Mouse (Mus musculus) bone marrow, adult 2 months (tissue): ENCODE results near the gene Camta2. TPM values are rescaled to one million over a fixed set of nuclear protein-coding genes. Genes with fewer than 3 reads are reported as not detected.

Source experiments
- H3K27ac ChIP-seq: fragments of 200-500 bp; 2 replicates; pipeline ENCODE4 v1.5.1; 2012; ENCODE audit warnings: low read depth, mild to moderate bottlenecking, control low read depth, inconsistent platforms, low read length; ENCODE audit not compliant: control insufficient read depth, poor library complexity, insufficient read depth
- H3K4me1 ChIP-seq: fragments of 200-500 bp; 2 replicates; pipeline ENCODE4 v1.6.1; 2011; ENCODE audit warnings: low read length; ENCODE audit not compliant: control insufficient read depth, insufficient read depth
- H3K4me3 ChIP-seq: fragments of 200-500 bp; replicated peaks from 2 replicates; pipeline ENCODE3; 2011; ENCODE audit warnings: mild to moderate bottlenecking, low read depth, low read length, control low read depth; ENCODE audit not compliant: control insufficient read depth
- CTCF ChIP-seq: fragments of 200-500 bp; IDR thresholded peaks from 2 replicates; pipeline ENCODE4 v1.5.1; 2011; ENCODE audit warnings: low read length, control low read depth; ENCODE audit not compliant: control insufficient read depth, insufficient read depth
- POLR2A ChIP-seq: fragments of 200-500 bp; IDR thresholded peaks from 2 replicates; pipeline ENCODE4 v1.6.1; 2011; ENCODE audit warnings: low read depth, mild to moderate bottlenecking, control low read depth, low read length, borderline replicate concordance; ENCODE audit not compliant: control insufficient read depth
- WGBS: fragments of 180-500 bp; shearing (Covaris S2); methylation state at CpG from one replicate; pipeline ENCODE4 v1.1.7; 2018; 5-methylcytosine and 5-hydroxymethylcytosine counted together
- polyA plus RNA-seq: library from polyadenylated mRNA; stranded (reverse); fragments of >200 nt; gene quantifications from 2 replicates; pipeline ENCODE4 v1.2.4, GENCODE M21; 2011; ENCODE audit warnings: low replicate concordance; ENCODE audit not compliant: missing spikeins, insufficient read depth, insufficient read length

Camta2 gene
- polyA plus RNA-seq, 1 experiment = 24.0 TPM

DNA sequence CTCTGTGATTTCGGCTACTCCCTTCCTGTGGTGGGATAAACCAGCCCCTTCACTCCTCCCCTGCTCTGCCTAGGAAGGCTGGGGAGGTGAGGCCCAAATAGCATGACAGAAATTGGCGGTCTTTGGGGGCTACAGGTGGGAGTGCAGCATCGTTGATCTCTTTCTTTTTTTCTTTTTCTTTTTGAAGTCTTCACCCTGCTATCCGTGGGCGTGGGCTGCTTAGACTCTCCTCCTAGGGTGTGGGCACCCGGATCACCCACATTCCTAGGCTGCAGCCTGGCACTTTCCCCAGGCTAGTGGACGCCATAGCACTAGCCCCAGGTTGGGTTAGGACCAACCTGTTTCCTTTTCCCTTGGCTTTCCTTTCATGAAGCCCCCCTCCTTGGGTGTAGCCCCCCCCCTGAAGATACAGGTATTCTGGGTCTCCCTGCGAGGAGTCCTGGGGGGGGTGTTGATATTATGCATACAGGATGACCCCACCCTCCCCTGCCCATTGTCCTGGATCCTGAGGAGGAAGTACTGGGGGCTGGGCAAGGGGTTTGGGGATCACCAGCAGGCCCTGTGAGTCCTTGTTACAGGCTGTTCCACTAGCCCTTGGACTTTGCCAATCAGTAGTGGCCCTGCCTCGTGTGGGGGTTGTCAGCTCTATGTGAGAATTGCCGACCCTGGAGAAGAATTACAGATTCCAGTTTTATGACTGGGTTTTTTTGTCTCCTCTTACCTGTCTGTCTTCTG lies 13.5 kb upstream of the Camta2 start:
- peak overlapping the region; percentile 75 for H3K4me3 ChIP-seq
- WGBS = 52% methylated on average over 10 of the region's 10 CpGs
- no peaks in the 10 kb centered on the region; the same call in 1 of the 2 replicates for H3K4me1 ChIP-seq
- H3K27ac ChIP-seq = no peak overlapping the region
- TF ChIP-seq POLR2A (no peak), CTCF (no peak)

GRCm38 (mm10) chr11:70700613-70701012 lies 12.7 kb upstream of the Camta2 start:
- under 1% methylated on average over 34 of the region's 34 CpGs for WGBS
- TF ChIP-seq CTCF (no peak), POLR2A (no peak)

DNA sequence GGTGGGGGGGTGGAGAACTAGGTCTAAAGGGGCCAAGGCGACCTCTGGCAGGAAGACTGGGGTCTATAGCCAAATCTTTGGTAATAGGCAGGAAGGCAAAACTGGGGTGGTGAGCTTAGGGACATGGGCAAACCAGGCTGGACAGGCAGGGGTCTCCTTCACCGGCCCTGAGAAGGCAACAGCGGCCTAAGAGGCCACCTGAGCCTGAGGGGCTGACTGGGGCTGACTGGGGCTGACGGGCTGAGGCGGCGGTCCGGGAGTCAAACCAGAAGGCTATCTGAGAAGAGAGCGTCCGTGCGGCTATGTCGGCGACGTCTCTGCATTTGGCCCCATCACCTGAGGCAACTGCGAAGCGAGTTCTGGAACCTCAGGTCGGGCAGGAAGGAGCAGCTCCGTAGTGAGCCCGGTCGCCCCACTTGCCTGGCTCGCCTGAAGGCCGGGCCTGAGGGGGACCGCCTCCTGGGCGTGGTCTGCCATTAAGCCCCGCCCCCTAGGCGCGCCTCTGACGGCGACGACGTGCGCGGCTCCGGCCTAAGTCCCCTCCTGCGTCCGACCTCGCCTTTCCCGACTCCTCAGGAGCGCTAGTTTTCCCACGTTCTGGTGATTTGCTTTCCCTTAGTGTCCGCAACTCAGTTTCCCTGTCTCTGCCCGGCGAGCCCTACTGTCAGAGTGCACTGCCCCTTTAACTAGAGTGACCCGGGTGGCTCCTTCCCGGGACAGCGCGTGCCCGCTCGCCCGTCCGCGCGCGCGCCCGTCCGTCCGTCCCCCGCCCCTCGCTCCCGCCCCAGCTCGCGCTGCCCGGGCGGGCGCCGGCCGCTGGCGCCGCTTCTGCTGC lies 12.0 kb upstream of the Camta2 start, which contains the start of the genes Inca1 and Kif1c:
Inca1 (minus strand) TSS at position 434 of the 835 bp plus-strand sequence.
Kif1c (plus strand) TSS at position 827 of the 835 bp plus-strand sequence.
- TF ChIP-seq CTCF (no peak; the same call in 1 of the 2 replicates), POLR2A (peak; percentile 81; the same call in 1 of the 2 replicates)
- 2% methylated on average over 69 of the region's 69 CpGs for WGBS
- peak within 1 kb of the TSS; percentile 83 for H3K27ac ChIP-seq

More at GRCm38 (mm10) chr11:70700613-70701012, 12.7 kb upstream of the Camta2 start:
- no peaks in the 10 kb centered on the region; the same call in 1 of the 2 replicates for H3K4me1 ChIP-seq
- H3K4me3 ChIP-seq = peak overlapping the region; percentile 75
- H3K27ac ChIP-seq = peak overlapping the region; percentile 43; the same call in 1 of the 2 replicates

GRCm38 (mm10) chr11:70699051-70699450 lies 11.1 kb upstream of the Camta2 start:
- WGBS = 76% methylated on average over 2 of the region's 2 CpGs
- no peaks in the 10 kb centered on the region; the same call in 1 of the 2 replicates for H3K4me1 ChIP-seq
- H3K4me3 ChIP-seq = no peak overlapping the region
- no peak for TF ChIP-seq POLR2A
- no peak for TF ChIP-seq CTCF
- no peak overlapping the region for H3K27ac ChIP-seq

More for the DNA sequence above, 12.0 kb upstream of the Camta2 start, which contains the start of the genes Inca1 and Kif1c:
- H3K4me1 ChIP-seq = no peaks in the 10 kb centered on the region; the same call in 1 of the 2 replicates
- H3K4me3 ChIP-seq = peak within 1 kb of the TSS; percentile 89

- H3K27ac ChIP-seq = no peak overlapping the region
- no peak for TF ChIP-seq POLR2A
- no peak for TF ChIP-seq CTCF
- H3K4me3 ChIP-seq = no peak overlapping the region
- 64% methylated on average over 3 of the region's 3 CpGs for WGBS
- H3K4me1 ChIP-seq = no peaks in the 10 kb centered on the region; the same call in 1 of the 2 replicates
Observed at GRCm38 (mm10) chr11:70697376-70697775, 9.5 kb upstream of the Camta2 start.

GRCm38 (mm10) chr11:70693504-70693903 lies 5.6 kb upstream of the Camta2 start:
- 69% methylated on average over 3 of the region's 3 CpGs for WGBS
- Histone ChIP-seq H3K4me3 (no peak overlapping the region), H3K4me1 (no peaks in the 10 kb centered on the region), H3K27ac (no peak overlapping the region)
- TF ChIP-seq CTCF (no peak), POLR2A (no peak)

- H3K4me3 ChIP-seq = no peak overlapping the region
- 66% methylated on average over 4 of the region's 4 CpGs for WGBS
- no peak overlapping the region for H3K27ac ChIP-seq
- TF ChIP-seq CTCF = no peak
- TF ChIP-seq POLR2A = no peak
- H3K4me1 ChIP-seq = no peaks in the 10 kb centered on the region
Observed at GRCm38 (mm10) chr11:70689578-70689977, 1.7 kb upstream of the Camta2 start.

DNA sequence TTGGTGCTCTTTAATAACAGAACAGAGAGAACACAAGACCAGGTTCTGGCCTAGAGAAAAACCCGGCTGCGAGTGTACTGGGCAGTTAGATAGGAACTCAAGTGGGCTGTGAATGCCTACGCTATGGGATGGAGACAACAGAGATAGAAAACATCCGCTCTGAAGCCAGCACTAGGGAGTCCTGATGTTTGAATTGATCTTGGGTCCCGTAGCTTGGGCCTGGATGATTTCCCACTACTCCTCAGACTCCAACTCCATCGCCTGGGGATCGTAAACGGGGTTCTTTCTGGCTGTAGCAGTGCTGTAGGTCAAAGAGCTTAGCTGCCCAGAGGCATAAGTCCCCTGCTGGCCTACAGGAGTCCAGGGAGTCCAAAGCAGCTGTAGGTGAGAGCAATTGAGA lies 467 bp upstream of the Camta2 start:
- no peaks in the 10 kb centered on the region for H3K4me1 ChIP-seq
- TF ChIP-seq CTCF = no peak
- no peak for TF ChIP-seq POLR2A
- WGBS = 42% methylated on average over 8 of the region's 8 CpGs
- H3K27ac ChIP-seq = no peak overlapping the region
- H3K4me3 ChIP-seq = no peak overlapping the region
